28 mouse cellular contexts compared by ENCODE assay signal in genomic region chr19:56708794-56709193, GRCm38 (mm10). TPM values are rescaled to one million over a fixed set of nuclear protein-coding genes. Genes with fewer than 3 reads are reported as not detected.
DNase-seq lines count a peak whose midpoint lies in the region; ATAC-seq and TF ChIP-seq lines count a peak whose summit lies in the region.
"Had no signal": no experiment of that assay in that cellular context is flagged by ENCODE, and none has a peak within 500 bp of the region (broad histone marks: within the 10 kb centered on the region; RNA-seq: fewer than 3 reads in every experiment).

No protein-coding gene starts in this region.

- 37% methylated on average over 2 of the region's 2 CpGs for WGBS in heart, embryonic 11.5 days (ENCODE audit: insufficient replicate concordance)
- WGBS in heart, embryonic 12.5 days: 35% methylated on average over 2 of the region's 2 CpGs
- WGBS in stomach, embryonic 16.5 days: 46% methylated on average over 2 of the region's 2 CpGs
- WGBS in stomach, postnatal 0 days: 33% methylated on average over 2 of the region's 2 CpGs

- no peak overlapping the region for H3ac ChIP-seq in myocyte (ENCODE audit: control insufficient read depth, insufficient read length)

- TF ChIP-seq EP300 in stomach, postnatal 0 days (optimal IDR thresholded peaks at IDR 0.05): no peak

- H3K79me2 ChIP-seq in myocyte (ENCODE audit: control insufficient read depth, insufficient read depth): no peaks in the 10 kb centered on the region

- H3K4me1 ChIP-seq in heart, embryonic 11.5 days (ENCODE audit: control insufficient read depth, insufficient read depth, low read length): peaks cover 15% of the 10 kb centered on the region
- H3K4me1 ChIP-seq in heart, embryonic 12.5 days (replicated peaks): peaks cover 26% of the 10 kb centered on the region
- H3K4me1 ChIP-seq in stomach, embryonic 16.5 days (ENCODE audit: control insufficient read depth, insufficient read depth, low read length): peaks cover 21% of the 10 kb centered on the region
- peaks cover 2% of the 10 kb centered on the region for H3K4me1 ChIP-seq in stomach, postnatal 0 days (replicated peaks; ENCODE audit: control insufficient read depth, insufficient read depth)
- H3K4me1 ChIP-seq: hindbrain, embryonic 13.5 days had no signal

- no peak overlapping the region for H3K4me2 ChIP-seq in heart, embryonic 11.5 days
- no peak overlapping the region for H3K4me2 ChIP-seq in heart, embryonic 12.5 days
- H3K4me2 ChIP-seq in stomach, embryonic 16.5 days (ENCODE audit: low read depth, low read length): no peak overlapping the region
- H3K4me2 ChIP-seq in stomach, postnatal 0 days (replicated peaks; ENCODE audit: low read depth): no peak overlapping the region
- H3K4me2 ChIP-seq in myocyte (ENCODE audit: low read depth): peak overlapping the region; percentile 39
- H3K4me2 ChIP-seq: forebrain, embryonic 13.5 days; hindbrain, embryonic 13.5 days had no signal

- TF ChIP-seq CTCF in stomach, postnatal 0 days (IDR thresholded peaks at IDR 0.05; ENCODE audit: low read depth): no peak

- DNase-seq in stomach, postnatal 0 days (ENCODE audit: low spot score): no peak
- peak; percentile 61 for DNase-seq in MN1 (ENCODE audit: low spot score)
- no peak for DNase-seq in adrenal gland, postnatal 14 days
- DNase-seq in retina, postnatal 1 day: no peak
- DNase-seq: adrenal gland, postnatal 10 days; cerebellum, adult 11-12 months; cerebellum, adult 8-10 months; cerebellum, postnatal 14 days; forebrain, postnatal 0 days; gastrocnemius, adult 2 months; gastrocnemius, postnatal 14 days; heart, adult 11 months; heart, postnatal 36 days; kidney, adult 11 months; kidney, adult 8-10 months had no signal

- no peak overlapping the region for H3K4me3 ChIP-seq in heart, embryonic 11.5 days (ENCODE audit: low read depth, low read length)
- no peak overlapping the region for H3K4me3 ChIP-seq in heart, embryonic 12.5 days
- H3K4me3 ChIP-seq in stomach, embryonic 16.5 days (replicated peaks; ENCODE audit: low read length): no peak overlapping the region
- no peak overlapping the region for H3K4me3 ChIP-seq in stomach, postnatal 0 days (ENCODE audit: low read depth, low read length)
- no peak overlapping the region for H3K4me3 ChIP-seq in myocyte
- H3K4me3 ChIP-seq: forebrain, embryonic 10.5 days; forebrain, embryonic 13.5 days; gastrocnemius, adult 2 months; hindbrain, embryonic 10.5 days; hindbrain, embryonic 13.5 days had no signal

- no peaks in the 10 kb centered on the region for H3K27me3 ChIP-seq in heart, embryonic 11.5 days (ENCODE audit: control insufficient read depth, insufficient read depth, low read length)
- no peaks in the 10 kb centered on the region for H3K27me3 ChIP-seq in heart, embryonic 12.5 days (replicated peaks)
- no peaks in the 10 kb centered on the region for H3K27me3 ChIP-seq in stomach, embryonic 16.5 days (ENCODE audit: control insufficient read depth, insufficient read depth, low read length)
- H3K27me3 ChIP-seq in stomach, postnatal 0 days (ENCODE audit: control insufficient read depth, insufficient read depth, low read length): no peaks in the 10 kb centered on the region
- H3K27me3 ChIP-seq in myocyte (ENCODE audit: control insufficient read depth, insufficient read depth, insufficient read length): no peaks in the 10 kb centered on the region
- H3K27me3 ChIP-seq: CH12.LX; forebrain, embryonic 13.5 days had no signal

- TF ChIP-seq POLR2A in myocyte (IDR thresholded peaks at IDR 0.05; ENCODE audit: insufficient read length, low read depth): no peak

- no peak for ATAC-seq in heart, embryonic 11.5 days (replicated peaks; ENCODE audit: insufficient number of reproducible peaks, low FRiP score, low TSS enrichment)
- ATAC-seq in heart, embryonic 12.5 days (ENCODE audit: insufficient number of reproducible peaks, low FRiP score): no peak
- ATAC-seq in stomach, embryonic 16.5 days (ENCODE audit: insufficient read depth, low FRiP score): peak; percentile 47; the same call in 1 of the 2 replicates
- ATAC-seq in stomach, postnatal 0 days (ENCODE audit: low FRiP score, low TSS enrichment): no peak
- ATAC-seq: forebrain, embryonic 13.5 days; forebrain, postnatal 0 days; hindbrain, postnatal 0 days; inflammation-experienced regulatory T-cells, adult 6 months; Patski had no signal

- H3K36me3 ChIP-seq in heart, embryonic 11.5 days (ENCODE audit: control insufficient read depth, insufficient read depth, low read length): no peaks in the 10 kb centered on the region; the same call in 1 of the 2 replicates
- H3K36me3 ChIP-seq in heart, embryonic 12.5 days: no peaks in the 10 kb centered on the region
- H3K36me3 ChIP-seq in stomach, embryonic 16.5 days (ENCODE audit: control insufficient read depth, insufficient read depth, low read length): no peaks in the 10 kb centered on the region
- no peaks in the 10 kb centered on the region for H3K36me3 ChIP-seq in stomach, postnatal 0 days (ENCODE audit: control insufficient read depth, insufficient read depth, low read length)
- H3K36me3 ChIP-seq in myocyte (ENCODE audit: control insufficient read depth, insufficient read depth): no peaks in the 10 kb centered on the region
- H3K36me3 ChIP-seq: forebrain, embryonic 10.5 days; G1E; hindbrain, embryonic 10.5 days; hindbrain, embryonic 13.5 days had no signal

- H3K27ac ChIP-seq in heart, embryonic 11.5 days (ENCODE audit: low read depth, low read length): no peak overlapping the region
- no peak overlapping the region for H3K27ac ChIP-seq in heart, embryonic 12.5 days (ENCODE audit: poor library complexity, severe bottlenecking)
- H3K27ac ChIP-seq in stomach, embryonic 16.5 days (ENCODE audit: low read length): no peak overlapping the region
- no peak overlapping the region for H3K27ac ChIP-seq in stomach, postnatal 0 days (replicated peaks)
- H3K27ac ChIP-seq: forebrain, embryonic 10.5 days; forebrain, embryonic 13.5 days; gastrocnemius, adult 2 months; hindbrain, embryonic 10.5 days; hindbrain, embryonic 13.5 days; hindbrain, postnatal 0 days had no signal

- H3K9ac ChIP-seq in heart, embryonic 11.5 days (ENCODE audit: low read depth, low read length): 0 out of 2 replicates have a peak overlapping the region, but pooled peaks have one; percentile 12
- H3K9ac ChIP-seq in heart, embryonic 12.5 days: no peak overlapping the region
- H3K9ac ChIP-seq in stomach, embryonic 16.5 days (ENCODE audit: low read length): no peak overlapping the region
- no peak overlapping the region for H3K9ac ChIP-seq in stomach, postnatal 0 days (ENCODE audit: low read length)
- H3K9ac ChIP-seq: forebrain, embryonic 13.5 days; forebrain, postnatal 0 days; hindbrain, embryonic 13.5 days had no signal

- no peaks in the 10 kb centered on the region for H3K9me3 ChIP-seq in heart, embryonic 11.5 days (replicated peaks; ENCODE audit: control insufficient read depth, low read length)
- no peaks in the 10 kb centered on the region for H3K9me3 ChIP-seq in heart, embryonic 12.5 days (replicated peaks)
- no peaks in the 10 kb centered on the region for H3K9me3 ChIP-seq in stomach, embryonic 16.5 days (replicated peaks; ENCODE audit: control insufficient read depth, low read length)
- no peaks in the 10 kb centered on the region for H3K9me3 ChIP-seq in stomach, postnatal 0 days (ENCODE audit: control insufficient read depth, low read length)
- H3K9me3 ChIP-seq: forebrain, embryonic 10.5 days; forebrain, embryonic 13.5 days; G1E; hindbrain, embryonic 10.5 days; hindbrain, embryonic 13.5 days had no signal

TF ChIP-seq in myocyte, 11 proteins besides CTCF, POLR2A, EP300 and RAD21:
- TF ChIP-seq POLR2AphosphoS2 (IDR thresholded peaks at IDR 0.05; ENCODE audit: insufficient read length, low read depth) (no peak), TCF3 (IDR thresholded peaks at IDR 0.05; ENCODE audit: insufficient read length, low read depth) (no peak), MYOD1 (IDR thresholded peaks at IDR 0.05; ENCODE audit: control insufficient read depth in 1 of 3, insufficient read length in 2 of 3, low read depth in 2 of 3) (peak in 1 of 3 experiments; percentile 35), MAX (IDR thresholded peaks at IDR 0.05; ENCODE audit: low read depth) (no peak), USF1 (IDR thresholded peaks at IDR 0.05; ENCODE audit: low read depth) (no peak), MYOG (IDR thresholded peaks at IDR 0.05; ENCODE audit: control insufficient read depth in 1 of 3, insufficient read depth in 1 of 3, insufficient read length in 2 of 3, low read depth in 2 of 3) (peak in 1 of 3 experiments; percentile 21)
TF ChIP-seq in myocyte: peak in this region for 2.

RNA-seq across cellular contexts. Expression of gene Adrb1, which starts 13.2 kb away (rescaled TPM):
- 1.5 and 1.8 TPM in 2 replicates for polyA plus RNA-seq in heart, embryonic 11.5 days (2014; fragmentation: Nextera tagmentation; extraction: Ambion mirVana)
- 3.9 and 4.2 TPM in 2 replicates for polyA plus RNA-seq in heart, embryonic 12.5 days (2016; fragmentation: Nextera tagmentation; extraction: Ambion mirVana)
- 0.34 and 0.44 TPM in 2 replicates for polyA plus RNA-seq in stomach, embryonic 16.5 days (2015; fragmentation: Nextera tagmentation; extraction: Ambion mirVana)
- polyA plus RNA-seq in stomach, postnatal 0 days (2015; fragmentation: Nextera tagmentation; extraction: Ambion mirVana): 0.45 and 0.59 TPM in 2 replicates
- polyA plus RNA-seq in myocyte (2012; fragmentation: generic; extraction: Trizol): 0.60 TPM
- total RNA-seq in adrenal gland, postnatal 14 days (2021): 3.8 and 6.4 TPM in 2 replicates
- total RNA-seq: CH12.LX had no signal
- polyA plus RNA-seq: G1E, Patski had no signal
